ENCODE assay signal across 21 mouse cellular contexts in genomic region chr12:113176960-113177725, GRCm38 (mm10). TPM values are rescaled to one million over a fixed set of nuclear protein-coding genes. Genes with fewer than 3 reads are reported as not detected.
DNase-seq lines count a peak whose midpoint lies in the region; ATAC-seq and TF ChIP-seq lines count a peak whose summit lies in the region.
"Had no signal": no experiment of that assay in that cellular context is flagged by ENCODE, and none has a peak within 500 bp of the region (broad histone marks: within the 10 kb centered on the region; RNA-seq: fewer than 3 reads in every experiment).

No protein-coding gene starts in this region.

- no peak overlapping the region for H3K27ac ChIP-seq in intestine, embryonic 15.5 days
- H3K27ac ChIP-seq in intestine, postnatal 0 days (ENCODE audit: low read depth, low read length) = no peak overlapping the region
- H3K27ac ChIP-seq in stomach, postnatal 0 days (replicated peaks) = no peak overlapping the region
- H3K27ac ChIP-seq: embryonic facial prominence, embryonic 12.5 days; forebrain, embryonic 13.5 days; heart, embryonic 13.5 days; hindbrain, embryonic 15.5 days had no signal

- WGBS in intestine, embryonic 15.5 days = 82% methylated on average over 18 of the region's 18 CpGs
- 80% methylated on average over 18 of the region's 18 CpGs for WGBS in intestine, postnatal 0 days
- 81% methylated on average over 18 of the region's 18 CpGs for WGBS in stomach, postnatal 0 days

- TF ChIP-seq CTCF in intestine, postnatal 0 days (IDR thresholded peaks at IDR 0.05; ENCODE audit: low read depth) = no peak
- no peak for TF ChIP-seq CTCF in stomach, postnatal 0 days (IDR thresholded peaks at IDR 0.05; ENCODE audit: low read depth)

- peak; percentile 84 for DNase-seq in R1 (ENCODE audit: low read depth, low spot score)
- DNase-seq in stomach, postnatal 0 days (ENCODE audit: low spot score) = peak; percentile 44
- no peak for DNase-seq in cerebellum, adult 8-10 months
- no peak for DNase-seq in right cerebral cortex, adult 18-20 months
- DNase-seq: adrenal gland, postnatal 10 days; cerebellum, adult 11 months; cerebellum, adult 9-10 months; cerebellum, postnatal 25 days; forebrain, postnatal 0 days; gastrocnemius, postnatal 36 days; heart, adult 11 months; heart, postnatal 36 days had no signal

- H3K36me3 ChIP-seq in intestine, embryonic 15.5 days = no peaks in the 10 kb centered on the region
- H3K36me3 ChIP-seq in intestine, postnatal 0 days (ENCODE audit: control insufficient read depth, insufficient read depth) = no peaks in the 10 kb centered on the region
- H3K36me3 ChIP-seq in stomach, postnatal 0 days (ENCODE audit: control insufficient read depth, insufficient read depth, low read length) = no peaks in the 10 kb centered on the region
- H3K36me3 ChIP-seq: embryonic facial prominence, embryonic 12.5 days; G1E; heart, embryonic 13.5 days; hindbrain, embryonic 15.5 days had no signal

- H3K4me2 ChIP-seq in intestine, embryonic 15.5 days (replicated peaks) = no peak overlapping the region
- no peak overlapping the region for H3K4me2 ChIP-seq in intestine, postnatal 0 days (replicated peaks; ENCODE audit: low read depth)
- no peak overlapping the region for H3K4me2 ChIP-seq in stomach, postnatal 0 days (replicated peaks; ENCODE audit: low read depth)
- H3K4me2 ChIP-seq: embryonic facial prominence, embryonic 12.5 days; forebrain, embryonic 13.5 days; heart, embryonic 13.5 days; hindbrain, embryonic 15.5 days had no signal

- peak; percentile 49 for ATAC-seq in intestine, embryonic 15.5 days
- ATAC-seq in intestine, postnatal 0 days = no peak
- peak; percentile 80 for ATAC-seq in stomach, postnatal 0 days (ENCODE audit: low FRiP score, low TSS enrichment)
- ATAC-seq in activated CD4-positive, CD25-positive, alpha-beta regulatory T cell, adult 4 months = no peak
- ATAC-seq: forebrain, embryonic 13.5 days; forebrain, postnatal 0 days; Patski had no signal

- no peaks in the 10 kb centered on the region for H3K27me3 ChIP-seq in intestine, embryonic 15.5 days (replicated peaks)
- H3K27me3 ChIP-seq in intestine, postnatal 0 days (replicated peaks; ENCODE audit: control insufficient read depth, insufficient read depth, low read length) = no peaks in the 10 kb centered on the region
- H3K27me3 ChIP-seq in stomach, postnatal 0 days (ENCODE audit: control insufficient read depth, insufficient read depth, low read length) = no peaks in the 10 kb centered on the region
- H3K27me3 ChIP-seq: embryonic facial prominence, embryonic 12.5 days; forebrain, embryonic 13.5 days; heart, embryonic 13.5 days; hindbrain, embryonic 15.5 days; Patski had no signal

- no peak for TF ChIP-seq EP300 in stomach, postnatal 0 days (optimal IDR thresholded peaks at IDR 0.05)

- no peak overlapping the region for H3K9ac ChIP-seq in intestine, embryonic 15.5 days
- H3K9ac ChIP-seq in intestine, postnatal 0 days (ENCODE audit: low read depth, low read length) = no peak overlapping the region
- H3K9ac ChIP-seq in stomach, postnatal 0 days (ENCODE audit: low read length) = no peak overlapping the region
- H3K9ac ChIP-seq: embryonic facial prominence, embryonic 12.5 days; forebrain, embryonic 13.5 days; forebrain, postnatal 0 days; heart, embryonic 13.5 days; hindbrain, embryonic 15.5 days had no signal

- no peaks in the 10 kb centered on the region for H3K9me3 ChIP-seq in intestine, embryonic 15.5 days
- no peaks in the 10 kb centered on the region for H3K9me3 ChIP-seq in intestine, postnatal 0 days (ENCODE audit: control insufficient read depth)
- H3K9me3 ChIP-seq in stomach, postnatal 0 days (ENCODE audit: control insufficient read depth, low read length) = no peaks in the 10 kb centered on the region
- H3K9me3 ChIP-seq: embryonic facial prominence, embryonic 12.5 days; forebrain, embryonic 13.5 days; G1E; heart, embryonic 13.5 days; hindbrain, embryonic 15.5 days had no signal

- H3K4me3 ChIP-seq in intestine, embryonic 15.5 days (replicated peaks) = no peak overlapping the region
- no peak overlapping the region for H3K4me3 ChIP-seq in intestine, postnatal 0 days (ENCODE audit: low read depth, low read length)
- H3K4me3 ChIP-seq in stomach, postnatal 0 days (ENCODE audit: low read depth, low read length) = no peak overlapping the region
- H3K4me3 ChIP-seq: embryonic facial prominence, embryonic 12.5 days; forebrain, embryonic 13.5 days; heart, embryonic 13.5 days; hindbrain, embryonic 15.5 days had no signal

- no peaks in the 10 kb centered on the region for H3K4me1 ChIP-seq in intestine, embryonic 15.5 days (replicated peaks)
- no peaks in the 10 kb centered on the region for H3K4me1 ChIP-seq in intestine, postnatal 0 days (replicated peaks; ENCODE audit: control insufficient read depth, insufficient read depth, low read length)
- no peaks in the 10 kb centered on the region for H3K4me1 ChIP-seq in stomach, postnatal 0 days (replicated peaks; ENCODE audit: control insufficient read depth, insufficient read depth)
- H3K4me1 ChIP-seq: embryonic facial prominence, embryonic 12.5 days; forebrain, embryonic 13.5 days; heart, embryonic 13.5 days; hindbrain, embryonic 15.5 days had no signal

RNA-seq across cellular contexts. Expression of gene Tmem121, which starts 8.6 kb away (rescaled TPM):
- polyA plus RNA-seq in intestine, embryonic 15.5 days (2015; fragmentation: Nextera tagmentation; extraction: Ambion mirVana) = 6.7 and 7.5 TPM in 2 replicates
- 3.4 and 3.5 TPM in 2 replicates for polyA plus RNA-seq in intestine, postnatal 0 days (2015; fragmentation: Nextera tagmentation; extraction: Ambion mirVana)
- polyA plus RNA-seq in stomach, postnatal 0 days (2015; fragmentation: Nextera tagmentation; extraction: Ambion mirVana) = 4.2 and 4.6 TPM in 2 replicates
- polyA plus RNA-seq in activated CD4-positive, CD25-positive, alpha-beta regulatory T cell, adult 4 months (2017; shearing (Covaris generic)) = not detected
- polyA plus RNA-seq: G1E had no signal

RNA-seq across cellular contexts. Expression of gene Tedc1, which starts 20.9 kb away (rescaled TPM):
- 25.3 and 25.5 TPM in 2 replicates for polyA plus RNA-seq in intestine, embryonic 15.5 days (2015; fragmentation: Nextera tagmentation; extraction: Ambion mirVana)
- polyA plus RNA-seq in intestine, postnatal 0 days (2015; fragmentation: Nextera tagmentation; extraction: Ambion mirVana) = 5.5 and 6.8 TPM in 2 replicates
- polyA plus RNA-seq in stomach, postnatal 0 days (2015; fragmentation: Nextera tagmentation; extraction: Ambion mirVana) = 5.7 and 6.0 TPM in 2 replicates
- 1 to 10 TPM; 3.5 to 5.0 TPM for polyA plus RNA-seq in activated CD4-positive, CD25-positive, alpha-beta regulatory T cell, adult 4 months (2017; shearing (Covaris generic))

RNA-seq across cellular contexts. Expression of gene Crip1, which starts 31.0 kb away (rescaled TPM):
- 426 and 430 TPM in 2 replicates for polyA plus RNA-seq in intestine, embryonic 15.5 days (2015; fragmentation: Nextera tagmentation; extraction: Ambion mirVana)
- polyA plus RNA-seq in intestine, postnatal 0 days (2015; fragmentation: Nextera tagmentation; extraction: Ambion mirVana) = 1,918 and 1,992 TPM in 2 replicates
- 585 and 865 TPM in 2 replicates for polyA plus RNA-seq in stomach, postnatal 0 days (2015; fragmentation: Nextera tagmentation; extraction: Ambion mirVana)
- 1,000 to 10,000 TPM; 1,240 to 2,098 TPM for polyA plus RNA-seq in activated CD4-positive, CD25-positive, alpha-beta regulatory T cell, adult 4 months (2017; shearing (Covaris generic))

RNA-seq across cellular contexts. Expression of gene Crip2, which starts 37.1 kb away (rescaled TPM):
- 122 and 130 TPM in 2 replicates for polyA plus RNA-seq in intestine, embryonic 15.5 days (2015; fragmentation: Nextera tagmentation; extraction: Ambion mirVana)
- 90.4 and 96.8 TPM in 2 replicates for polyA plus RNA-seq in intestine, postnatal 0 days (2015; fragmentation: Nextera tagmentation; extraction: Ambion mirVana)
- polyA plus RNA-seq in stomach, postnatal 0 days (2015; fragmentation: Nextera tagmentation; extraction: Ambion mirVana) = 106 and 112 TPM in 2 replicates
- polyA plus RNA-seq in activated CD4-positive, CD25-positive, alpha-beta regulatory T cell, adult 4 months (2017; shearing (Covaris generic)) = 1 to 10 TPM; 4.5 to 5.6 TPM

Comparison
In these comparisons a context has a peak if more than half of its experiments do, and no peak if none do; other contexts are left out.
1. ATAC-seq: peak in intestine, embryonic 15.5 days (single experiment) and stomach, postnatal 0 days (single experiment); none in intestine, postnatal 0 days (single experiment) and activated CD4-positive, CD25-positive, alpha-beta regulatory T cell, adult 4 months (single experiment).
2. DNase-seq: peak in R1 (single experiment) and stomach, postnatal 0 days (single experiment); none in cerebellum, adult 8-10 months (single experiment) and right cerebral cortex, adult 18-20 months (single experiment).